Mouse (Mus musculus) adipocyte (in vitro differentiated cells): ENCODE data around the gene Hoxb1.

Experiments used
- DNase-seq: peaks from one replicate; pipeline ENCODE4 v3.0.0-alpha.2; 2016; ENCODE audit warnings: low spot score

Gene Hoxb1

DNA sequence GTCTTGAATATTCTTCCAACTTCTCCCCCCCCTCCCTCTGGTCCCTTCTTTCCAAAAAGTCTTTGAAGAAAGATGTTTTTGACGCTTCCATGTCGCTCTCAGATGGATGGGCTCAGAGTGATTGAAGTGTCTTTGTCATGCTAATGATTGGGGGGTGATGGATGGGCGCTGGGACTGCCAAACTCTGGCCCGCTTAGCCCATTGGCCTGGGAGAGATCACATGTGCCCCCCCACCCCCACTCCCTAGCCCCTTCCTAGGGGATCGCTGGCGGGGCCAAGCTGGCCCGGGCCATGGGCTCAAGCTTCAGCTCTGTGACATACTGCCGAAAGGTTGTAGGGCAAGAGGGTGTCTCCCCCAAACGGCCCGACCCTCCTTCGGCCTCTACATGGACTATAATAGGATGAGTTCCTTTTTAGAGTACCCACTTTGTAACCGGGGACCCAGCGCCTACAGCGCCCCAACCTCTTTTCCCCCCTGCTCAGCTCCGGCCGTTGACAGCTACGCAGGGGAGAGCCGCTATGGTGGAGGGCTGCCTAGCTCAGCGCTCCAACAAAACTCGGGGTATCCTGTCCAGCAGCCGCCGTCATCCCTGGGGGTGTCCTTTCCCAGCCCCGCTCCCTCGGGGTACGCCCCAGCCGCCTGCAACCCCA, at the start of gene Hoxb1:
Gene Hoxb1 (plus strand): TSS at position 312 of the 651 bp plus-strand sequence.
- no peak for DNase-seq

DNA sequence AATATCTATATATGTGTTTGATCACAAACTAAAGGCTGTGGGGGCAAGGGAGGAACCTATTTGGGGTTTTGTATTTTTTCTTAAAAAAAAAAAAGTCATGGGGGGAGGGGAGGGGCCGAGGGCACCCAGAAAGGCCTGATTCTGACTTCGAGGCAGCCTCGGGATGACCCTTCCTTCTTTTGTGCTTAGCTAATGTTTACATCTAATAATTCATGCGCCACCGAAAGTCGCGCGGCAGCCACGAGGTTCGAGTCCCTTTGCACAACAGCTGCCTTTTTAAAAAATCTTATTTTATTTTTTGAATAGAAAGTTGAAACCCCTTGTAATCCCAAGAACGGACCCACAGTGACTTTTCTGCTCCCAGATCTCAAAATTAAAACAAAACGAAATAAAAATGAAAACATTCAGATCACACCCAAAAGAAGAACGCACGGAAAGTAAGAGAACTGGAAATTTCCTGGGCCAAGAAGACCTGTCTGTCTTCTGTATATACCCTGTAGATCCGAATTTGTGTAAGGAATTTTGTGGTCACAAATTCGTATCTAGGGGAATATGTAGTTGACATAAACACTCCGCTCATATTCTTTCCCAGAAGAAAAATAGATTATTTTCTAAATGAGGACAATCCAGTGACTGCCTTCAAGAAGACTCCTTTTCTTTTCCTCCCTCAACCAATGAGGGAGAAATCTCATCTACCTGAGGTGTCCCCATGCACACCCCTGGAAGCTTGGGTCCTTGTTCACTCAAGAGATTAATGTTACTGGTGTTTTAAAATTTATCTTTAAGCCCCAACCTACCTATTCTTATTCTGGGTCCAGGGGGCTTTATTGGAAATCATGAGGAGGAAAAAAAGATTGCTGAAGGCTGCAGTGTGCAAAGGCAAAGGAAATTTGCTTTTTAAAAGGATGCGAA, 48.6 kb upstream of the Hoxb1 start:
- no peak for DNase-seq

DNA sequence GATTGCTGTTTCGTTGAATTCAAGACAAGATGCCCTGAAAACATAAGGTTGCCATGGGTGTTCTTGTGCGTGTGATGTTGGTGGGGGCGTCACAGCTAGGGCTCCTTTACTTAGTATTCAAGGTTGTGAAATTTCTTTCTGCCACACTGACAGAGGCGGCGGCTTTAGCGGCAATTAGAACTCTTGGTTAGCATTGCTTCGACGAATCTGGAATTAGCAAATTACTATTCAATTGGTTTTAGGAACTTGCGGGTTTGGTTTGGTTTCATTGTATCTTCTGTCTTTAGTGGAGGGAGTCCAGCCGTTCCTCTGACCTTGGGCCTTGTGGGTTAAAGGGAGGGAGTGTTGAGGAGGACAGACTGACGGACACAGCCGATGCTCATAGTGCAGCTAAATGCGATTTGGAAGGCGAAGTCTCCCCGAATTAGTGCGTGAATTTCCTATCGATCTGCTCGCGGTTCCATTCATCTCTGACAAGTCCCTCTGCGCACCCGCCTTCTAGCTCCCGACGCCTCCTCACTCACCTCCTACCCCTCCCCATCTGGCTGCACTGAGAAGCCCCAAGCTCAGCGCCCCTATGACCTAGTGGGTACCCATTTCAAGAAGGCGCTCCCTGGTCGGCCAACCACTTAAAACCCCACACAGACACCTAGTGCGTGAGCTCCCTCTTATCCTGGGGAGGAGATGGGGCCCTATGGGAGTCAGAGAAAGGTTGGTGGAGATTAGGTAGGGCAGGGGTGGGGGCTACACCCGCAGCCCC, 47.8 kb upstream of the Hoxb1 start, which contains the start of gene Hoxb4:
Gene Hoxb4 (plus strand): TSS at position 660 of the 760 bp plus-strand sequence.
- DNase-seq = no peak

DNA sequence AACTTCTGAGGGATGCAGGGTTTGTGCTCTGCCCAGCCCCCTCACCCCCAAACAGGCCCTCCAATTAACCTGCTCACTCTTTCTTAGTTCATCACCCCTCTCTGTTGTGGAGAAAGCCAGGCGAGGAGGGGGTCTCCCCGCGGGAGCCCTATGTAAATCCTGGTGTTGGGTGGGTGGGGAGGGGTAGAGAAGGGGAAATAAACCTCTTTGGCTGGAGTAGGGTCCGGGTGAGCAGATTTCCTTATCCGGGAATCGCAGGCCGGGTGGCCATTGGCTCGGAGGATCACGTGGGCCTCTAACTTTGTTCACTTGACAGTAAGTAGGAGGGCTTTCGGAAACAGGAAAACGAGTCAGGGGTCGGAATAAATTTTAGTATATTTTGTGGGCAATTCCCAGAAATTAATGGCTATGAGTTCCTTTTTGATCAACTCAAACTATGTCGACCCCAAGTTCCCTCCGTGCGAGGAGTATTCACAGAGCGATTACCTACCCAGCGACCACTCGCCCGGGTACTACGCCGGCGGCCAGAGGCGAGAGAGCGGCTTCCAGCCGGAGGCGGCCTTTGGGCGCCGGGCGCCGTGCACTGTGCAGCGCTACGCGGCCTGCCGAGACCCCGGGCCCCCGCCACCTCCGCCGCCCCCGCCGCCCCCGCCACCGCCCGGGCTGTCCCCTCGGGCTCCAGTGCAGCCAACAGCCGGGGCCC, 47.0 kb upstream of the Hoxb1 start:
- DNase-seq = peak; percentile 75

DNA sequence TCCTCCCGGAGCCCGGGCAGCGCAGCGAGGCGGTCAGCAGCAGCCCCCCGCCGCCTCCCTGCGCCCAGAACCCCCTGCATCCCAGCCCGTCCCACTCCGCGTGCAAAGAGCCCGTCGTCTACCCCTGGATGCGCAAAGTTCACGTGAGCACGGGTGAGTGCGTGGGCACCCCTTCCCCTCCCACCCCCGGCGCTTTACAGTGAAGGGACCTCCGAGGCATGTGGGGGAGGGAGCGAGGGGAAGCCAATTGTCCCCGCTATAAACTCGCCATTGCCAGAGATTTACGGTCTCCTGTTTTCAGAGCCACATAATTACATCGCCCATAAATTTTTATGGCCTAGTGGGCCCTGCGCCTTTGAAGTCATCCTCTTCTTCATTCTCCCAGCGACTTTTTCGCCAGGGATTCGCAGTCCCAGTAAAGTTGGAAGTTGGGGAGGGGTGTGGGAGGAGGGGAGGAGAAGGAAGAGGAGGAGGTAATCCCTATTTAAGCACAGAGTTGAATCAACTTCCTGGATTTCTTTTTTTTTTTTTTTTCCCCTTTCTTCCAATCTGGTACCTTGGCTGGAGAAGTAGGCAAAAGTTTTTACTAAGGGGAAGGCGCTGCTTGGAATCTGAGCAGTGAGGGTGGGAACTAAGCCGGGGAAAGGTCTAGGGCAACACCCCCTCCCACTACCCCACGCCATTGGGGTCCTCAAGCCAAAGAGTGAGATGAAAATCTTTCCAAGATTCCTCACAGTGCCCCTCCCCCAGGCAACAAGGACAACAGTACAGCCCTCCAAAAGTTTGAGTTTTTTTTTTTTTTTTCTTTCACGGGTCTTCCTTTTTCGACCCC, 46.3 kb upstream of the Hoxb1 start:
- peak; percentile 76 for DNase-seq

DNA sequence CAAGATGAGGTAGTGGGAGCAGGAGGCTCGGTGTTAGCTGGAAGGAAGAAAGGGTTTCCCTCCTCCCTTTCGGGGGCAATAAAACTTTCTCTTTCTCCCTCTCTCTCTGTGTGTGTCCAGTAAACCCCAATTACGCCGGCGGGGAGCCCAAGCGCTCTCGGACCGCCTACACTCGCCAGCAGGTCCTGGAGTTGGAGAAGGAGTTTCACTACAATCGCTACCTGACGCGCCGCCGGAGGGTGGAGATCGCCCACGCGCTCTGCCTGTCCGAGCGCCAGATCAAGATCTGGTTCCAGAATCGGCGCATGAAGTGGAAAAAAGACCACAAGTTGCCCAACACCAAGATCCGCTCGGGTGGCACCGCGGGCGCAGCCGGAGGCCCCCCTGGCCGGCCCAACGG, 45.6 kb upstream of the Hoxb1 start:
- peak; percentile 44 for DNase-seq

DNA sequence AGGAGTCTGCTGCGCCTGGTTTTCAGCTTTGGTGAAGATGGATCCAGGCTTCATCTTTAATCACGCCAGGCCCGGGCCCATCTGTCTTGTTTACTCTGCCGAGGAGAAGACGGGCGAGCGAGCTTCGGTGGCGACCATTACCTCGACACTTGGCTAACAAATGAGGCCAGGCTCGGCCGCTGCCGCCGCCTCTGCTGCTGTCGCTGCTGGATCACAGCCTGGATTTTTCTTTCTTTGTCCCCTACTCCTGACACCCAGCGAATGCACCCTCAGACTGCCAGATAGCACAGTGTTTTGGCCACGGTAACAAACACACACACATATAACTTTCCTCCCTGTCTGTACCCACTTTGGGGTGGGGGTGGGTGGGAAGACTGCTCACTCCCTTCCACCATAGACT, 44.9 kb upstream of the Hoxb1 start:
- no peak for DNase-seq

DNA sequence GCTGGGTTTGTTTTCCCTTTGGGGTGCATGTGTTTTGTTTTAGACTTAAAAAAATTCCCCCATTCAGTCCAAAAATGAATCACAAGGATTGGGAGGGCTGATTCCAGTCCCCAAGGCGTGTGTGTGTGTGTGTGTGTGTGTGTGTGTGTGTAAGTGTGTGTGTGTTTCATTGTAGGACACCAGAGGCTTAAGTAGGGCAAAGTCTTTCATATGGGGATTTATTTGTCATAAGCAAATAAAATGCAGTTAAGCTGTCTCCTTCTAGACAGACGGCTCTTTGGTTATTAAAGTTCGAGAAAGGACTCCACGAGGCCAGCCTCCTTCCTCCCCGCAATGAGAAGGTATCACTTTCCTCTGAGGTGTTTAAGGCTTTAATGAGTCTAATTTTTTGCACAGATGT, 43.7 kb upstream of the Hoxb1 start:
- DNase-seq = no peak

DNA sequence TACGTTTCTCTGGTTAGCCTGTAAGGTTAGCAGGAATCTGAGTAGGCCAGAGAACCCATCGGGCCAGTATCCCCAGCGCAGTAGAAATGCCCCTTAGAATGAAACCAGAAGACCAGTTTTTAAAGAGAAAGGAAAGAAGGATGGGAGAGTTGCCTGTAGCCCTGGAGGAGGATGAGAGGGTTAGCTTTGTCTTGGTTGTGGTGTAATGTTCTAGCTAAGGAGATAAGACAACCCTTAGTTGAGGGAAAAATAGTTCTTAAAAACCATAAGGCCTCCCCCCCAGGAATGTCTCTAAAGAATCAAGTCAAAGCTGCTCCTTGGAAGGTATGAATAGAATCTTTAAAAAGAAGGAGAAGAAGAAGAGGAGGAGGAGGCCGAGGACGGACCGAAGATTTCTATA, 42.8 kb upstream of the Hoxb1 start:
- DNase-seq = no peak

DNA sequence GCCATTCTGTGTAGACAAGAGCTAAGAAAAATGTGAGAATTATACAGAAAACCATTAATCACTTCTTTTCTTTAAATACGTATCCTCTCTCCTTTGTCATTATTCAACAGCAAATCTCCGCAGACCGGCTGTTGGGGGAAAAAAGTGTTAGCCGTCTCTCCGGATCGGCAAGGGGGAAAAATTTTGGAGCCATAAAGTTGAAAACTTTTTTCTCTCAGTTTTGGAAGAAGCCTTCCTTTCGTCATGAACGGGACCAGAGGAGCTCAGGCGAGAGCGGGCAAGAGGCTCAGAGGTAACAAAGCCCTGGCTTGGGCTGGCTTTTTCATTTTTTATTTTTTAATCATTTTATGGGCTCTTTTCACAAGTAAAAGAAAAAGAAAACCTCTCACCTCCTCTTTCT, 42.4 kb upstream of the Hoxb1 start, which contains the start of gene Hoxb3:
Gene Hoxb3 (plus strand): TSS at position 173 of the 400 bp plus-strand sequence.
- DNase-seq = no peak

DNA sequence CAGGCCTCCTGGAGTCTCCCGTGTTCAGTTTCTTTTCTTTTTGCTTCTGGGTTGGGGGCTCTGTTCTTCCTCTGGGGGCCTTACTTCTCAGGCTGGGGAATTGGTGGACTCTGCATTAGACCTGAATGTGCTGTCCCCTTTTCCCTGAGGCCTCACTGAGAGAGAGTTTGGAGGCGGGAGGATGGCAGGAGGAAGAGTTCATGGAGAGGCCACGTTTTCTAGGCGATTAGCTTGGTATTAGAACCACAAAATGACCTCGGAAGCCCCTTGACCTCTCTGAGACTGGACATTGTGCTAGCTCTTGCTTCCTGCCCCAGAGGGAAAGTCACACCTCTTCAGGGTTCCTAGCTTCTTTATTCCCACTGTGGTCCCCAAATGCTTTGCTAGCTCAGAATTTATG, 41.4 kb upstream of the Hoxb1 start:
- no peak for DNase-seq

DNA sequence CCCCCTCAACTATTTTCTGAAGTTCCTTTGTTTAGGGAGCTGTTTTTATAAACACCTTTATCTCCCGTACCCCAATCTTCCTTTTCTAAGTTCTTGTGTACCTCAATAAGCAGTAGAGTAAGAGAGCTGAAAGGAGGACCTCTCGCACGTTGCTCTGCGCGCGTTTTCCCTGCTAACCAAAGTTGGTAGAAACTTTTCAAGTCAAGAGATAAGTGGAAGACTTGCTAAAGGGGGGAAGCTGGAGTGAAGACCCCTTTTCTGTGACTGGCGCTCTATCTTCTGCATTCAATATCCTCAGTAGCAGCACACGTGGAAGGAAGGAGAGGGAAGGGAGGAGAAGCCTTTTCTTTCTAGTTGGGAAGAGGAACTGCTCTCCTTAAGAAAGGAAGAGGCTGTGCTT, 40.6 kb upstream of the Hoxb1 start:
- no peak for DNase-seq

DNA sequence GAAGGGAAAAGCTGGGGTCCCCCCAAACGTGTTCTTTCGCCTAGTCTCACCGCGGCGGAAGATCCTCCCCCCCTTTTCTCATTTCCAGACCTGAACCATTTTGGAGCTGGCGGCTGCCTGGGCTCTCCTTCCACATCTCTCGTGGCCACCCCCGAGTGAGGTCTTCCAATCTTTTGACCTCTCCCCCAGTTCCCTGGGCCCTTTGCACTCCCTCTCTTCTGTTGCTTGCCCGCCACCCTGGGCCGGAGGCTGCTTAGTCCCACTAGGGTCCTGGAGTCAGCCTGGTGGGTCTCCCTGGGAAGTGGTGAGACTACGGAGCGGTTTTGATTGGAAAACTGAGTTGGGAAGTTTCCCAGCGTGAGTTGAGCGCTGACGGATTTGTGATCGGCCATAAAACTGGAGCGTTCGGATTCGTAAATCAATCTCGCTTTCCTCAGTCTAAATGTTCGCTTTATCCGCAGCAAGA, 39.8 kb upstream of the Hoxb1 start:
- no peak for DNase-seq

DNA sequence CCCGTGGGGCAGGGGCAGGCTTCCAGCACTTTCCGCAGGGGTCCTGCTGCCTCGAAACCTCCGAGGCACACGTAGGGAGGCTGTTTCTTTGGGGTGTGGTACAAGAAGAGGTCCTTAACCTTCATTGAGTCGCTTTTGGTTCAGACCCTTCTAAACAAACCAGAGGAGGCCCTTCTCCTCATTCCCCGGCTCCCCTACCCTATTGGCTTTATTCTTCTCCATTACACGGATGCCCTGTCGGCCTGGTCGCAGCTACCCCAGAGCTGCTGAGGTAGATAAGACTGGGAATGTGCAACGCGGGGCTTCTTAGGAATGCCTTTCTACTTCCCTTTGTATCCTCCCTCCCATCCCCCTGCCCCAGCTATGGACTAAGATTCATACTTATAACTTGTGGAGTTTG, 38.8 kb upstream of the Hoxb1 start:
- DNase-seq = no peak

DNA sequence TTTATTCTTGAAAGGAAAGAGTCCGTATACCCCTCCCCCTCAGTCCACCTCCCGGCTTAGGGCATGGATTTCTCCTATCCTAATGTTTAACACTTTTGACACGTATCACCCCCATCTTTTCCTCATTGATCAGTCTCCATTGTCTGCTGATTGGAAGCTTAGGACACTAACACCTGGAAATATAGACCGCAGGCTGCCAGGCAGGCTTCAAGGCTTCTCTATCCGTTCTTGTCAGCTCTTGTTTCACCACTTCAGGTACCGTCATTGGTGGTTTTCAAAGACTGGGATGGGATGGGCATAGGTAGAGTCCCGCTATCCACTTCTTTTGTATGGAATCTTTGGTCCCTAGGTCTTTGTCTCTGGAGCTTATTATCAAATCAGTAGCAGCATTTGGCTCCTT, 38.4 kb upstream of the Hoxb1 start:
- DNase-seq = no peak

DNA sequence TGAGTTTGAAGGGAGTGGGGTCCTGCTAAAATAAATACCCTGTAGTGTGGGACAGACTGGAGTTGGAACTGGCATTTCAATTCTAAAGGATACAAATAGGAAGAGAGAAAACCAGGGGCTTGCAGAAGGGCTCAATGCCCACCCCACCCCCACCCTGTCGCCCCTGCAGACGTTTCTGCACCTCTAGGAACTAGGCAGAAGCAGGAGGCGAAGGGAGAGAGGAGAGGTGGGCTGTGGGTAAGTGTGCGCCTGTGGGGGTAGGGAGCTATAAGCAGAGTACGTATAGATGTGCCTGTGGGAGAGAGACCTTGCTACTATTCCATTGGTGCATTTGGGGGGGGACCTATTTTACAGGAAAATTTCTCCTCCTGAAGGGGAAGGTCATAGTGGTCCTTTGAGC, 37.8 kb upstream of the Hoxb1 start:
- DNase-seq = no peak

DNA sequence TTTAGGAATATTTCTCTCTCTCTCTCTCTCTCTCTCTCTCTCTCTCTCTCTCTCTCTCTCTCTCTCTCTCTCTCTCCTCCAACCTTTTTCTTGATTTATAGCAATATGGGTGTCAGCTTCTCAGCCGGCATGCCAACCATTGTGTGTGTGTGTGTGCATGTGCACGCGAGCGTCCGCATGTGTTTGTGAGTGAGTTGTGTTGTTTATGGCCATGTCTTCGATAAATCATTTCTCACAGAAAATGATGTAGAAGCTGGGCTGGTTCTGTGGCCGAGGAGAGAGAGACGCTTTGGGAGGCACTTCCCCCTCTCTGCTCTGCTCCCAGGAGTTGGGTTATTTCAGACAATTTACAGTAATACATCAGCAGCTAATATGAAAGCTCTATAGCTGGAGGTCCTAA, 36.9 kb upstream of the Hoxb1 start:
- DNase-seq = no peak

DNA sequence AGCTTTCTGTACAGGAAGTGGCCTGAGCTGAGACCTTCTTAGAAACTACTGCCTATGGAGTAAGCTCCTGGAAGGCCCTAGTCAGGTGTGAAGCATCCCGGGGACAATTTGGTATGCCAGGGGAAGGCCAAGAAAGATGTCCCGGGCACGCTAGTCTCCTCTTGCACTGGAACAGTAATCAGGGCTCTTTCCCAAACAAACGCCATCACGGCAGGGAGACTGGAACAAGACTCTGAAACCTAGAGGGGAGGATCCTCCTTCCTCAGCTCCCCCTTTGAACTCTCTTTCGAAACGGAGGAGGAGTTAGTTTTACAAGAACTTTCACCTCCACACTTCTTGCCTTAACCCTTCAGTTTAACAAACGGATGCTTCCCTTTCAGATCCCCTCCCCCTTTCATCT, 33.4 kb upstream of the Hoxb1 start:
- DNase-seq = peak; percentile 23

DNA sequence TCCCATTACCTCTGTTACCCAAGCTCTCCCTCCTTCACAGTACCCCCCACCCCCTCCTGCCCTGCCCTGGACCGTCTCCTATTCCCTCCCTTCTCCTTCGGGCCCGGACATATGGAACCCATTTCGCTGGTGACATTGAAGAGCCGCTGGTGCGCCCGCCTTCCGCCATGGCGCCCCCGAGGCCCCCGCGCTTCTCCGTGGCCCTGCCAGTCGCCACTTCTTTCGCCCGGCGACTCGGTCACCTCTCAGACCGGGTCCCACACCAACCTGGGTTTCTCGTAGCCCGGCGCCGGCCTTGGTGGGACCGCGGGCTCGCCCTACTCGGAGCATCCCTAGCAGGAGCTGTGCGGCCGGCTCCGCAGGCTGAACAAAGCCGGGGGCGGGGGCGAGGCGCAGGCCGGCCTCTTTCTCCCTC, 32.9 kb upstream of the Hoxb1 start:
- DNase-seq = no peak

DNA sequence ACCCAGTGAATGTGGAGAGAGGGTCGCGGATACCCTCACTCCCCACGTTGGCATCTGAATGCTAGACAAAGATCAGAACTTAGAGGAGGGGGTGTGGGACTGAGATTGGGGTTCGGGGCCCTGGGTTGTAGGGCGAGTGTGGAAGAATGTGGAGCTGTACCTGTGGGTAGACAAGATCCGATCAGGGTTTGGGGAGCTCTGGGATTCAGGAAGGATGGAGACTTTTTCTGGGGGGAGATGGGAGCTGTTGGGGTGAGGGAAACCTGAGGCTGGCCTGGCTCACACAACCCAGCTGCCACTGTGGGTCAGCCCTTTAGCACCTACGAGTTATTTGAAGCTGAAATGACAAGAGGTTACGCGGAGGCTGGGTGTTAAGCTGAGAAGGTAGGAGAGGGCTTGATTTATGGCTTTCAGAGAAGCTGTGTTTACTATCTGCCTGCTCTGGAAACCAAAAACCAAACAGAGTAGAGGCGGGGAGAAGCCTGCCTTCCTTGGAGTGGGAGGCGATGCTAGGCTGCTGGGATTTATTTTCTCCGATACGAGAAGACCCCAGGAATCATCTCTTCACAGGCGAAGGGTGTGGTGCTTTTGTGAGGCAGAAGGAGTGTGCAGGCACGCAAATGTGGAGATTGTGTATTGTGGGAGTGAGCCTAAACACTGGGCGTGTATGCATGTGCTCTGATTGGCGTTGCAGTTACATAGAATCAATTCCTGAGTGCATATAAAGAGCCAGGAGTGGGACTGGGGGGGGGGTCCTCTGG, 32.1 kb upstream of the Hoxb1 start:
- DNase-seq = no peak
